In genomic region chr3:116333711-116334110, GRCm38 (mm10) we compare ENCODE assay signal across 17 mouse cellular contexts.
DNase-seq lines count a peak whose midpoint lies in the region; ATAC-seq and TF ChIP-seq lines count a peak whose summit lies in the region.
"Had no signal": no experiment of that assay in that cellular context is flagged by ENCODE, and none has a peak within 500 bp of the region (broad histone marks: within the 10 kb centered on the region; RNA-seq: fewer than 3 reads in every experiment).

No protein-coding gene starts in this region.

- H3K9ac ChIP-seq in intestine, embryonic 16.5 days (ENCODE audit: low read depth, low read length): no peak overlapping the region
- no peak overlapping the region for H3K9ac ChIP-seq in intestine, postnatal 0 days (ENCODE audit: low read depth, low read length)
- H3K9ac ChIP-seq: embryonic facial prominence, embryonic 12.5 days; forebrain, embryonic 13.5 days; forebrain, embryonic 15.5 days had no signal

- no peak overlapping the region for H3K4me2 ChIP-seq in intestine, embryonic 16.5 days (ENCODE audit: low read depth, low read length)
- no peak overlapping the region for H3K4me2 ChIP-seq in intestine, postnatal 0 days (replicated peaks; ENCODE audit: low read depth)
- H3K4me2 ChIP-seq: embryonic facial prominence, embryonic 12.5 days; forebrain, embryonic 13.5 days; forebrain, embryonic 15.5 days had no signal

- H3K27ac ChIP-seq in intestine, embryonic 16.5 days (ENCODE audit: low read length): no peak overlapping the region
- no peak overlapping the region for H3K27ac ChIP-seq in intestine, postnatal 0 days (ENCODE audit: low read depth, low read length)
- H3K27ac ChIP-seq in small intestine, adult 2 months (ENCODE audit: insufficient read depth, low read depth, low read length): peak overlapping the region; percentile 2; the same call in 1 of the 2 replicates
- H3K27ac ChIP-seq: embryonic facial prominence, embryonic 10.5 days; embryonic facial prominence, embryonic 12.5 days; forebrain, embryonic 13.5 days; forebrain, embryonic 15.5 days had no signal

- H3K27me3 ChIP-seq in intestine, embryonic 16.5 days (replicated peaks; ENCODE audit: control insufficient read depth, insufficient read depth, low read length): no peaks in the 10 kb centered on the region
- no peaks in the 10 kb centered on the region for H3K27me3 ChIP-seq in intestine, postnatal 0 days (replicated peaks; ENCODE audit: control insufficient read depth, insufficient read depth, low read length)
- H3K27me3 ChIP-seq in small intestine, adult 2 months (ENCODE audit: control insufficient read depth, insufficient read depth, low read length): no peaks in the 10 kb centered on the region
- H3K27me3 ChIP-seq: CH12.LX; embryonic facial prominence, embryonic 12.5 days; forebrain, embryonic 13.5 days; forebrain, embryonic 15.5 days; Patski had no signal

- no peak for TF ChIP-seq CTCF in intestine, postnatal 0 days (IDR thresholded peaks at IDR 0.05; ENCODE audit: low read depth)
- TF ChIP-seq CTCF in small intestine, adult 2 months (IDR thresholded peaks at IDR 0.05; ENCODE audit: extremely low read depth, insufficient read length, insufficient replicate concordance, low read depth, low read length): no peak

- H3K4me3 ChIP-seq in intestine, embryonic 16.5 days (ENCODE audit: low read length): no peak overlapping the region
- H3K4me3 ChIP-seq in intestine, postnatal 0 days (ENCODE audit: low read depth, low read length): no peak overlapping the region
- no peak overlapping the region for H3K4me3 ChIP-seq in small intestine, adult 2 months (ENCODE audit: low read depth, low read length)
- H3K4me3 ChIP-seq: embryonic facial prominence, embryonic 10.5 days; embryonic facial prominence, embryonic 12.5 days; forebrain, embryonic 13.5 days; forebrain, embryonic 15.5 days had no signal

- ATAC-seq in intestine, embryonic 16.5 days: 0 out of 2 replicates have a peak, but pooled peaks have one; percentile 31
- no peak for ATAC-seq in intestine, postnatal 0 days
- ATAC-seq: activated CD4-positive, CD25-positive, alpha-beta regulatory T cell, adult 4 months; forebrain, embryonic 13.5 days; forebrain, embryonic 15.5 days; Patski had no signal

- 81% methylated on average over 6 of the region's 6 CpGs for WGBS in intestine, embryonic 16.5 days
- WGBS in intestine, postnatal 0 days: 87% methylated on average over 6 of the region's 6 CpGs
- 74% methylated on average over 6 of the region's 6 CpGs for WGBS in small intestine, adult 2 months

- no peaks in the 10 kb centered on the region for H3K4me1 ChIP-seq in intestine, embryonic 16.5 days (ENCODE audit: control insufficient read depth, insufficient read depth, low read length)
- H3K4me1 ChIP-seq in intestine, postnatal 0 days (replicated peaks; ENCODE audit: control insufficient read depth, insufficient read depth, low read length): 0 out of 2 replicates have a peak, but pooled peaks cover 4% of the 10 kb centered on the region
- H3K4me1 ChIP-seq in small intestine, adult 2 months (ENCODE audit: control insufficient read depth, insufficient read depth, insufficient read length, low read length): peaks cover 7% of the 10 kb centered on the region; the same call in 1 of the 2 replicates
- H3K4me1 ChIP-seq: embryonic facial prominence, embryonic 10.5 days; embryonic facial prominence, embryonic 12.5 days; forebrain, embryonic 15.5 days had no signal

- H3K9me3 ChIP-seq in intestine, embryonic 16.5 days (ENCODE audit: control insufficient read depth, low read length): no peaks in the 10 kb centered on the region
- H3K9me3 ChIP-seq in intestine, postnatal 0 days (ENCODE audit: control insufficient read depth): no peaks in the 10 kb centered on the region
- H3K9me3 ChIP-seq: embryonic facial prominence, embryonic 10.5 days; embryonic facial prominence, embryonic 12.5 days; forebrain, embryonic 13.5 days; forebrain, embryonic 15.5 days; G1E had no signal

- H3K36me3 ChIP-seq in intestine, embryonic 16.5 days (ENCODE audit: control insufficient read depth, insufficient read depth, low read length): no peaks in the 10 kb centered on the region
- H3K36me3 ChIP-seq in intestine, postnatal 0 days (ENCODE audit: control insufficient read depth, insufficient read depth): peaks cover 2% of the 10 kb centered on the region; the same call in 1 of the 2 replicates
- H3K36me3 ChIP-seq in small intestine, adult 2 months (ENCODE audit: control insufficient read depth, insufficient read depth, low read length): 0 out of 2 replicates have a peak, but pooled peaks cover 1% of the 10 kb centered on the region
- H3K36me3 ChIP-seq: forebrain, embryonic 15.5 days had no signal

- intact Hi-C loops in heart, postnatal 10 days (cut with DNase I): loop anchor here (2.0 to 5.0 kb wide), 6 partner anchors 161 to 503 kb away; partner anchors contain the start of genes Rtca and Sass6

- TF ChIP-seq POLR2A in small intestine, adult 2 months (IDR thresholded peaks at IDR 0.05; ENCODE audit: low read depth, low read length): no peak

- peak; percentile 79 for DNase-seq in heart, adult 11 months
- no peak for DNase-seq in heart, postnatal 10 days
- DNase-seq: adrenal gland, adult 8-10 months; cerebellum, adult 11-12 months; cerebellum, adult 2 months; cerebellum, adult 9-10 months had no signal
